Mouse (Mus musculus) right cerebral cortex, postnatal 25 days (tissue): ENCODE measurements around the gene Sgk2.

Source experiments
- DNase-seq: peaks from one replicate; pipeline ENCODE4 v3.0.0; 2022

Gene Sgk2

GRCm38 (mm10) chr2:163061203-163062118, 74.3 kb downstream of the Sgk2 start:
- DNase-seq = no peak

GRCm38 (mm10) chr2:163062119-163062508, 75.0 kb downstream of the Sgk2 start:
- DNase-seq = no peak
